Mouse (Mus musculus) kidney, embryonic 14.5 days (tissue): ENCODE data around the gene Gpc5. TPM values are rescaled to one million over a fixed set of nuclear protein-coding genes. Genes with fewer than 3 reads are reported as not detected.

Source experiments
- ATAC-seq: fragments of 200-750 bp; cut with Nextera tagmentation; 2 replicates; pipeline ENCODE4 v1.8.0; 2017; ENCODE audit warnings: moderate number of reproducible peaks, mild to moderate bottlenecking, moderate TSS enrichment, moderate library complexity; ENCODE audit not compliant: low FRiP score, low TSS enrichment
- H3K27ac ChIP-seq: fragments of 300-500 bp; sonication (generic); 2 replicates; pipeline ENCODE4 v1.5.1; 2014; ENCODE audit warnings: low read depth, mild to moderate bottlenecking, low read length, moderate library complexity, mixed read lengths
- H3K27me3 ChIP-seq: fragments of 300-500 bp; sonication (generic); 2 replicates; pipeline ENCODE4 v1.6.1; 2014; ENCODE audit warnings: mild to moderate bottlenecking, low read length; ENCODE audit not compliant: control insufficient read depth, insufficient read depth
- H3K36me3 ChIP-seq: fragments of 300-500 bp; sonication (generic); 2 replicates; pipeline ENCODE4 v1.6.1; 2014; ENCODE audit warnings: low read length, mixed read lengths; ENCODE audit not compliant: control insufficient read depth, insufficient read depth
- H3K4me1 ChIP-seq: fragments of 300-500 bp; sonication (generic); 2 replicates; pipeline ENCODE4 v1.6.1; 2014; ENCODE audit warnings: low read length, mixed read lengths; ENCODE audit not compliant: control insufficient read depth, insufficient read depth
- H3K4me2 ChIP-seq: fragments of 300-500 bp; sonication (generic); replicated peaks from 2 replicates; pipeline ENCODE4 v1.6.1; 2014; ENCODE audit warnings: low read depth, mild to moderate bottlenecking, low read length
- H3K4me3 ChIP-seq: fragments of 300-500 bp; sonication (generic); 2 replicates; pipeline ENCODE4 v1.5.1; 2014; ENCODE audit warnings: mild to moderate bottlenecking, low read length
- H3K9ac ChIP-seq: fragments of 300-500 bp; sonication (generic); 2 replicates; pipeline ENCODE4 v1.6.1; 2014; ENCODE audit warnings: low read depth, mild to moderate bottlenecking, low read length, moderate library complexity
- H3K9me3 ChIP-seq: fragments of 300-500 bp; sonication (generic); 2 replicates; pipeline ENCODE4 v1.6.1; 2016; ENCODE audit warnings: low read length; ENCODE audit not compliant: control insufficient read depth
- WGBS: fragments of 180-500 bp; shearing (Covaris S2); extraction: QIAGEN DNeasy Blood & Tissue Kit; methylation state at CpG from one replicate; pipeline ENCODE4 v1.1.7; 2014; 5-methylcytosine and 5-hydroxymethylcytosine counted together
- polyA plus RNA-seq: library from polyadenylated mRNA; unstranded; fragments of >200 nt; fragmentation: Nextera tagmentation; extraction: Ambion mirVana; gene quantifications from 2 replicates; pipeline ENCODE4 v1.2.1, GENCODE M21; 2014

Gene Gpc5
- polyA plus RNA-seq, 1 experiment from 2014 or later, result 7.6 TPM

- 59% methylated on average over 5 of the region's 5 CpGs for WGBS
- H3K27me3 ChIP-seq, result no peaks in the 10 kb centered on the region
- H3K27ac ChIP-seq, result no peak overlapping the region
- no peak overlapping the region for H3K9ac ChIP-seq
- ATAC-seq, result no peak
- no peaks in the 10 kb centered on the region for H3K9me3 ChIP-seq
- no peaks in the 10 kb centered on the region for H3K36me3 ChIP-seq
- no peak overlapping the region for H3K4me3 ChIP-seq
- no peak overlapping the region for H3K4me2 ChIP-seq
- H3K4me1 ChIP-seq, result no peaks in the 10 kb centered on the region
These were observed 1045.3 kb downstream of the Gpc5 start for GRCm38 (mm10) chr14:116137330-116137729.

- WGBS, result 80% methylated on average over 1 of the region's 1 CpGs
- no peak overlapping the region for H3K9ac ChIP-seq
These were observed 1045.8 kb downstream of the Gpc5 start for GRCm38 (mm10) chr14:116137772-116138171.

GRCm38 (mm10) chr14:116162586-116162985 is 1070.6 kb downstream of the Gpc5 start:
- ATAC-seq, result no peak
- no peaks in the 10 kb centered on the region for H3K4me1 ChIP-seq
- no peaks in the 10 kb centered on the region for H3K9me3 ChIP-seq
- H3K36me3 ChIP-seq, result no peaks in the 10 kb centered on the region
- no peak overlapping the region for H3K4me3 ChIP-seq
- no peaks in the 10 kb centered on the region for H3K27me3 ChIP-seq
- WGBS, result 94% methylated on average over 2 of the region's 2 CpGs
- no peak overlapping the region for H3K27ac ChIP-seq
- no peak overlapping the region for H3K9ac ChIP-seq
- H3K4me2 ChIP-seq, result no peak overlapping the region

More at GRCm38 (mm10) chr14:116137772-116138171, 1045.8 kb downstream of the Gpc5 start:
- no peak overlapping the region for H3K4me3 ChIP-seq
- H3K27me3 ChIP-seq, result no peaks in the 10 kb centered on the region
- H3K9me3 ChIP-seq, result no peaks in the 10 kb centered on the region
- ATAC-seq, result no peak
- H3K36me3 ChIP-seq, result no peaks in the 10 kb centered on the region
- H3K27ac ChIP-seq, result no peak overlapping the region
- H3K4me2 ChIP-seq, result no peak overlapping the region
- H3K4me1 ChIP-seq, result no peaks in the 10 kb centered on the region

GRCm38 (mm10) chr14:116167401-116167800 is 1075.4 kb downstream of the Gpc5 start:
- Histone ChIP-seq H3K9ac (no peak overlapping the region), H3K36me3 (no peaks in the 10 kb centered on the region), H3K9me3 (no peaks in the 10 kb centered on the region), H3K27me3 (no peaks in the 10 kb centered on the region), H3K4me1 (no peaks in the 10 kb centered on the region), H3K4me3 (no peak overlapping the region), H3K4me2 (no peak overlapping the region), H3K27ac (no peak overlapping the region)
- ATAC-seq, result no peak

GRCm38 (mm10) chr14:116169129-116169528 is 1077.1 kb downstream of the Gpc5 start:
- Histone ChIP-seq H3K4me1 (no peaks in the 10 kb centered on the region), H3K36me3 (no peaks in the 10 kb centered on the region), H3K27ac (no peak overlapping the region), H3K4me3 (no peak overlapping the region), H3K9ac (no peak overlapping the region), H3K9me3 (no peaks in the 10 kb centered on the region), H3K27me3 (no peaks in the 10 kb centered on the region), H3K4me2 (no peak overlapping the region)
- 87% methylated on average over 5 of the region's 5 CpGs for WGBS
- ATAC-seq, result no peak

- ATAC-seq, result no peak
- 82% methylated on average over 4 of the region's 4 CpGs for WGBS
These were observed 1095.0 kb downstream of the Gpc5 start for GRCm38 (mm10) chr14:116186981-116187380.

GRCm38 (mm10) chr14:116206977-116207376 is 1115.0 kb downstream of the Gpc5 start:
- Histone ChIP-seq H3K4me1 (no peaks in the 10 kb centered on the region), H3K9ac (no peak overlapping the region), H3K36me3 (no peaks in the 10 kb centered on the region), H3K9me3 (no peaks in the 10 kb centered on the region), H3K27me3 (no peaks in the 10 kb centered on the region), H3K4me2 (no peak overlapping the region), H3K27ac (no peak overlapping the region), H3K4me3 (no peak overlapping the region)
- ATAC-seq, result peak; percentile 49; the same call in 1 of the 2 replicates
- 23% methylated on average over 6 of the region's 6 CpGs for WGBS

More at GRCm38 (mm10) chr14:116186981-116187380, 1095.0 kb downstream of the Gpc5 start:
- no peaks in the 10 kb centered on the region for H3K36me3 ChIP-seq
- no peak overlapping the region for H3K27ac ChIP-seq
- no peak overlapping the region for H3K4me3 ChIP-seq
- no peaks in the 10 kb centered on the region for H3K9me3 ChIP-seq
- H3K4me2 ChIP-seq, result no peak overlapping the region
- no peaks in the 10 kb centered on the region for H3K27me3 ChIP-seq
- no peak overlapping the region for H3K9ac ChIP-seq
- no peaks in the 10 kb centered on the region for H3K4me1 ChIP-seq

GRCm38 (mm10) chr14:116208581-116208980 is 1116.6 kb downstream of the Gpc5 start:
- H3K9ac ChIP-seq, result no peak overlapping the region
- 95% methylated on average over 3 of the region's 3 CpGs for WGBS

GRCm38 (mm10) chr14:116209045-116209444 is 1117.0 kb downstream of the Gpc5 start:
- no peak for ATAC-seq
- H3K4me2 ChIP-seq, result no peak overlapping the region
- H3K4me1 ChIP-seq, result no peaks in the 10 kb centered on the region
- H3K4me3 ChIP-seq, result no peak overlapping the region
- H3K9me3 ChIP-seq, result no peaks in the 10 kb centered on the region
- H3K27ac ChIP-seq, result no peak overlapping the region
- no peaks in the 10 kb centered on the region for H3K27me3 ChIP-seq
- WGBS, result 67% methylated on average over 5 of the region's 5 CpGs
- H3K9ac ChIP-seq, result no peak overlapping the region
- H3K36me3 ChIP-seq, result no peaks in the 10 kb centered on the region

More at GRCm38 (mm10) chr14:116208581-116208980, 1116.6 kb downstream of the Gpc5 start:
- ATAC-seq, result no peak
- H3K9me3 ChIP-seq, result no peaks in the 10 kb centered on the region
- H3K36me3 ChIP-seq, result no peaks in the 10 kb centered on the region
- H3K27ac ChIP-seq, result no peak overlapping the region
- H3K4me3 ChIP-seq, result no peak overlapping the region
- no peak overlapping the region for H3K4me2 ChIP-seq
- no peaks in the 10 kb centered on the region for H3K4me1 ChIP-seq
- H3K27me3 ChIP-seq, result no peaks in the 10 kb centered on the region
